Mouse (Mus musculus): ENCODE data around the gene Prdx1. TPM values are rescaled to one million over a fixed set of nuclear protein-coding genes. Genes with fewer than 3 reads are reported as not detected.

Gene Prdx1
- polyA plus RNA-seq, 1 experiment from 2014 or later = 1,118 TPM

DNA sequence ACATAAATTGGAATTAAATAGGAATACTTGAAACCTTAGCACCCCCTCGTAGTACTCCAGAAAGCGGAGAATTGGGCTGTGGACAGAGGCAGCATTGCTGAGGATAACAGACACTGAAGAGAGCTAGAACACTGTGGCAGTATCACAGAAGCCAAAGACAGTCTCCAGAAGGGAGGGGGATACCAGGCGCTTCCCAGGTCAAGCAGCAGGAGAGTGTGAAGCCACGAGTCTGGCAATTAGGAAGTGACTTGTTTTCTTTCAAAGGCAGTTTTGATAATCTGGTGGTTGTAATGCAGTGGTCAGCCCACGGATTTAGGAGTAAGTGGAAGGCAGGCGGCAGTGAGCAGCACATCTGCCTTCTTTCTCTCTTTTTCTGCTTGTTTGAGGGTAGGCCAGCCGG lies 36.9 kb downstream of the Prdx1 start:
- DNase-seq (ENCODE audit: low spot score) = no peak

DNA sequence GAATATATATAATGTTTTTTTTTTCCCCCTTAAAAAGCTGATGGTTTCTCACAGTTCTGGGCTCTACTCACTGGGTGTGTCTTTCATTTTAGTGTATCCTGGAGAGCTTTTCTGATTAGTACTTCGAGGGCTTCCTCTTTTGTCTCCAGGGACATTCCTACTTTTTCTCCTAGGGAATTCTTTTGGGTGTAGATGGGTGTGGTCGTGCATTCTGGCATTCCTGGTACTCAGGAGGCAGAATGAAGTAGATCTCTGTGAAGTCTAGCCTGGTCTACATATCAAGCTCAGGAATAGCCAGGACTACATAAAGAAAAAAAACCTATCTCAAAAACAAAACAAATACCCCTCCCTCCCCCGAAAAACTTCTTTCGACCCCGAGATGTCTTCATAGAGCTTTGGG lies 40.1 kb downstream of the Prdx1 start:
- no peak for DNase-seq (ENCODE audit: low spot score)

DNA sequence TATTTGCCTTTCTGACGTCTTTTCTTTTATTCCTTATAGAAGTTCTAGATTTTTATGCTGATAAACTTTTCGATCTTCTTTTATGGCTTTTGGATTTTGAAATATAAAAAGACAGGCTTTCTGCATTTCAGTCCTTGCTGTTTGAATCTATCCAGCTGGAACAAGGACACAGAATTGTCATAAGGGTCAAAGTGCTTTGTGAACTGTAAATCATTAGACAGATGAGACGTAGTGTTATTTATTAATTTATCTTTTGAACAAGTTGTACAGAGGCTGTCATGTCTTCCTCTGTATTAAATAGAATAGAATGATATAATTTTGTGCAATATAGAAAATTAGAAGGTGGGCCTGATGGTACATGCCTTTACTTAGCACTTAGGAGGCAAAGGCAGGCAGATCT lies 42.1 kb downstream of the Prdx1 start:
- DNase-seq (ENCODE audit: low spot score) = no peak

DNA sequence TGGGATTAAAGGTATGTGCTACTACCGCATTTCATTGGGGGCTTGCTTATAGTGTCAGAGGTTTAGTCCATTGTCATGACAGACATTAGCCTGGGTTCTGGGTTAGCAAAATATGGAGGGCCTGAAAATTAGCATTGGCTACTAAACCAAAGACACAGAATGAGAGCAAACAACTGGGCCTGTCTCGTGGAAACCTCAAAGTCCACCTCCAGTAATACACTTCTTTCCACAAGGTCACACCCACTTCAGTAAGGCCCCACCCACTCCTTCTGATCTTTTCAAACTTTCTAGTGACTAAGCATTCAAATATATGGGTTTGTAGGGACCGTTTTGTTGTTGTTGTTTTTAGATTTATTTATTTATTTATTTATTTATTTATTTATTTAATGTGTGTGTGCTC lies 44.2 kb downstream of the Prdx1 start:
- DNase-seq (ENCODE audit: low spot score) = no peak

DNA sequence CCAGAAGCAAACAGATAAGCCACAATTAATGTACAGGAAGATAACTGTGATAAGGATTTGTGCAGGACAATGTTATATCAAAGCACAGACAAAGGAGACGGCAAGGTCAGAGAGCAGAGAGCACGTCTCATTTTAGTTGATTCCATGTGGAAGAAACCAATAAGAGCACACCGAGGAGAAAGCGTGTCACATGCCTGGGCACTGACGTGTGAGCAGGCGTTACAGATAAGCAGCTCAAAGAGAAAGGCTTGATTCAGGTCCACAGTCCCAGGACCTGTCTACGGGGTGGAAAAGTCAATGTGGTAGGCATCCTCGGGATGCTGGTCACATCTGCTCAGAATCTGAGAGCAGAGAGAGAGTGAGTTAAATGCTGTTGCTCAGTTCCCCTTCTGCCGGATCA lies 45.7 kb downstream of the Prdx1 start:
- no peak for DNase-seq (ENCODE audit: low spot score)

DNA sequence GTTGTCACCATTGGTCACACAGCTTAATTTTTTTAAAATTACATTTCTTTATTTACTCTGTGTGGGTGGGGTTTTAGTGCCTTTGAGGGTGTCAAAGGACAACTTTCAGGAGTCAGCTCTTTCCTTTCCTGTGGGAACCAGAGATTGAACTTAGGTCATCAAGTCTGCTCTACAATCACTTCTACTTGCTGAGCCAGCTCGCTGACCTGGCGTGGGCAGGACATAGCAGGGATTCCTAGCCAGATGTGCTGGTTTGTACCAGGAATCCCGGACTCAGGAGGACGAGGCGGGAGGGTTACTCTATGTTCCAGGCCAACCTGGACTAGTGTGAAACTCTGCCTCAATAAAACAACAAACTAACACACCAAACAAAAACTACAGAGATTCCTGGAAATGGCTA lies 47.0 kb downstream of the Prdx1 start:
- DNase-seq (ENCODE audit: low spot score) = no peak

DNA sequence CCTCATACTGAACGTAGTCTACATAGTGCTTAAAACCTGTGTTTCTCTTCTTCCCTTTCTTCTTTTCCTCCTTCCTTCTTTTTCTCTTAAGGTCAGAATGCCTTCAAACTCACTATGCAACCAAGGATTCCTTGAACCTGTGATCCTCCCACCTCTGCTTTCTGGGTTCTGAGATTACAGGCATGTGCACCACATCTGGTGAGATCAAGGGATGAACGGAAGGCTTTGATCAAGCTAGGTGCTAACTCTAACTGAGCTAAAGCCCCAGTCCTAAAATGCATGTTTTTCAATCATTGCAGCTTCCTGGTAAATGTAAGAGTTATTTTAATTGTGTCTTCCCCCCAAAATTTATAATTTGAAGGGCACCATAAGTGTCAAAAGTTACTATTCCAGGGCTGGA lies 49.7 kb downstream of the Prdx1 start:
- DNase-seq (ENCODE audit: low spot score) = peak; percentile 52

DNA sequence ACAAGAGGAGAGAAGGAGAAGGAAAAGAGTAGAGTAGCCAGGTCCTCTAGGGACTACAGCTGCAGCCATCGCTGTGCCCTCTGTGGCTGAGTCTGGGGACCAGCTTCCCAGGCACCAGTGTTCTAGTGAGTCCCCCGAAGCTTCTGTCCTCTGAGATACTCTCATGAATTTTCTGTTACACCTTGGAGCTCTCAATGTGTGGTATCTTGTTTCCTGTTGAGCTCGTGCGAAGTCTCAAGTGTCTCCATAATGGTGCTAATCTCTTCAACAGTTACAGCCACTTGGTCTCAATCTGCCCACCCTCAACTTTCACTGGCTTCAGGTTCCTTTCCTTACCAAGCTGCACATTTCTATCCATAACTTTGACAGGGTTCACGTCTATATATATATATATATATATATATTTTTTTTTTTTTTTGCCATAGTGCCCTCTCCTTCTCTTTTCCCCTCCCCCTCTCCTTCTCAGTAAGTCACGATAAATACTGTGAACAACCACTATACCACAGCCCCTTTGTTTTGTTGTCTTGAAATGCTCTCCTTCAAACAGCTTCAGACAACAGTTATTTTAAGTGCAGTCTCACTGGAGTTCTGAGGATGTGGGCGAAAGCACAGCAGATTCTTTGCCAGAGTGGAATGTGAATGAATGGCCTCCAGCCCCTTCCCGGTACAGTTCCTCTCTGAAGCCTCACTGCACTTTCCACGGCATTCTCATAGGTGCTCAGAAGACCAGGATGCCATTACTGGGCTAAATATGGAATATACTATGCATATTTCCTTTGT lies 53.8 kb downstream of the Prdx1 start:
- DNase-seq (ENCODE audit: low spot score) = no peak

DNA sequence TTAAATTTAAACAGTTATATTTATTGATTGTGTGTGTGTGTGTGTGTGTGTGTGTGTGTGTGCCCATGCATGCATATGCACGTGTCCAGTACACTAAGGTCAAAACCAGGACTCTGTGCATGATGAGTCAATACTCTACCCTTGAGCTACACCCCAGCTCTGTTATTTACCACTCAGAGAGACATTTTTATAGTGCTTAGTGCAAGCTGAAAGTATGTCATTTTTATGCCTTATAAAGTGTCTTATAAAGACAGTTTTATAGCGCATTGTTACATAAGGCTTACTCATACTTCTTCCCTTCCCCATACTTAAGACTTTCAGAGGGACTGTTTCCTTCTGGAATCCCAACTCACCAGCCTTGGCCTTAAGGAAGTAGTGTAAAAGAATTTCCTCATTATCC lies 64.4 kb downstream of the Prdx1 start:
- DNase-seq (ENCODE audit: low spot score) = no peak

Other genes with a start within 250 kb of the Prdx1 start
- gene Mast2, start 221.4 kb upstream of the Prdx1 start, polyA plus RNA-seq (2015; fragmentation: Nextera tagmentation; extraction: Ambion mirVana) = 5.3 and 7.0 TPM in 2 replicates
- gene Ipp, start 178.0 kb upstream of the Prdx1 start, polyA plus RNA-seq (2015; fragmentation: Nextera tagmentation; extraction: Ambion mirVana) = 22.5 and 23.4 TPM in 2 replicates
- gene Tmem69, start 129.6 kb upstream of the Prdx1 start, polyA plus RNA-seq (2015; fragmentation: Nextera tagmentation; extraction: Ambion mirVana) = 26.9 and 31.4 TPM in 2 replicates
- gene Gpbp1l1, start 127.9 kb upstream of the Prdx1 start, polyA plus RNA-seq (2015; fragmentation: Nextera tagmentation; extraction: Ambion mirVana) = 53.2 and 54.5 TPM in 2 replicates
- 3.8 and 4.1 TPM in 2 replicates for gene Ccdc17, start 88.9 kb upstream of the Prdx1 start, polyA plus RNA-seq (2015; fragmentation: Nextera tagmentation; extraction: Ambion mirVana)
- 110 and 118 TPM in 2 replicates for gene Nasp, start 57.6 kb upstream of the Prdx1 start, polyA plus RNA-seq (2015; fragmentation: Nextera tagmentation; extraction: Ambion mirVana)
- gene Akr1a1, start 33.9 kb upstream of the Prdx1 start, polyA plus RNA-seq (2015; fragmentation: Nextera tagmentation; extraction: Ambion mirVana) = 624 and 637 TPM in 2 replicates
- 12.0 and 13.6 TPM in 2 replicates for gene Mmachc, start 22.9 kb downstream of the Prdx1 start, polyA plus RNA-seq (2015; fragmentation: Nextera tagmentation; extraction: Ambion mirVana)
- gene Ccdc163, start 23.0 kb downstream of the Prdx1 start, polyA plus RNA-seq (2015; fragmentation: Nextera tagmentation; extraction: Ambion mirVana) = 21.5 and 23.7 TPM in 2 replicates
- 4.3 and 4.7 TPM in 2 replicates for gene Tesk2, start 35.4 kb downstream of the Prdx1 start, polyA plus RNA-seq (2015; fragmentation: Nextera tagmentation; extraction: Ambion mirVana)
- gene Toe1, start 122.1 kb downstream of the Prdx1 start, polyA plus RNA-seq (2015; fragmentation: Nextera tagmentation; extraction: Ambion mirVana) = 39.2 and 39.6 TPM in 2 replicates
- gene Mutyh, start 122.2 kb downstream of the Prdx1 start, polyA plus RNA-seq (2015; fragmentation: Nextera tagmentation; extraction: Ambion mirVana) = 18.8 and 22.9 TPM in 2 replicates
- 0.22 and 0.49 TPM in 2 replicates for gene Hpdl, start 136.2 kb downstream of the Prdx1 start, polyA plus RNA-seq (2015; fragmentation: Nextera tagmentation; extraction: Ambion mirVana)
- gene Zswim5, start 191.8 kb downstream of the Prdx1 start, polyA plus RNA-seq (2015; fragmentation: Nextera tagmentation; extraction: Ambion mirVana) = 0.04 and 0.09 TPM in 2 replicates